Mouse (Mus musculus): Measurements from ENCODE around the gene Mki67. TPM values are rescaled to one million over a fixed set of nuclear protein-coding genes. Genes with fewer than 3 reads are reported as not detected.
A peak's percentile ranks its signal among the peaks of the same experiment; 100 is the strongest.

Mki67 gene
- polyA plus RNA-seq, 1 experiment from 2014 or later, result 57.5 TPM

- whole genome bisulfite sequencing, result 59% methylated on average over 11 of the region's 11 CpGs
- Histone ChIP-seq H3K9ac (ENCODE audit: low read depth, low read length) (no peak overlapping the region), H3K9me3 (ENCODE audit: control insufficient read depth, low read length) (no peaks in the 10 kb centered on the region), H3K27me3 (ENCODE audit: control insufficient read depth, insufficient read depth, low read length) (no peaks in the 10 kb centered on the region), H3K36me3 (ENCODE audit: control insufficient read depth, insufficient read depth, low read length) (no peaks in the 10 kb centered on the region), H3K27ac (ENCODE audit: low read depth, low read length) (no peak overlapping the region), H3K4me1 (replicated peaks; ENCODE audit: control insufficient read depth, insufficient read depth, low read length) (no peaks in the 10 kb centered on the region), H3K4me3 (ENCODE audit: low read depth, low read length) (no peak overlapping the region), H3K4me2 (replicated peaks; ENCODE audit: low read depth, low read length) (no peak overlapping the region)
- no peak for DNase-seq (ENCODE audit: low spot score)
- ATAC-seq (ENCODE audit: low FRiP score), result no peak
These were observed 63.4 kb downstream of the Mki67 start for GRCm38 (mm10) chr7:135652781-135653180.

GRCm38 (mm10) chr7:135651831-135652511 lies 64.2 kb downstream of the Mki67 start:
- no peaks in the 10 kb centered on the region for H3K36me3 ChIP-seq (ENCODE audit: control insufficient read depth, insufficient read depth, low read length)
- no peak overlapping the region for H3K27ac ChIP-seq (ENCODE audit: low read depth, low read length)
- H3K27me3 ChIP-seq (ENCODE audit: control insufficient read depth, insufficient read depth, low read length), result no peaks in the 10 kb centered on the region
- no peaks in the 10 kb centered on the region for H3K4me1 ChIP-seq (replicated peaks; ENCODE audit: control insufficient read depth, insufficient read depth, low read length)
- no peak for DNase-seq (ENCODE audit: low spot score)
- WGBS, result 74% methylated on average over 18 of the region's 18 CpGs
- ATAC-seq (ENCODE audit: low FRiP score), result no peak
- no peak overlapping the region for H3K9ac ChIP-seq (ENCODE audit: low read depth, low read length)
- no peak overlapping the region for H3K4me3 ChIP-seq (ENCODE audit: low read depth, low read length)
- no peak overlapping the region for H3K4me2 ChIP-seq (replicated peaks; ENCODE audit: low read depth, low read length)
- no peaks in the 10 kb centered on the region for H3K9me3 ChIP-seq (ENCODE audit: control insufficient read depth, low read length)

GRCm38 (mm10) chr7:135650061-135650460 lies 66.1 kb downstream of the Mki67 start:
- Histone ChIP-seq H3K9ac (ENCODE audit: low read depth, low read length) (no peak overlapping the region), H3K27ac (ENCODE audit: low read depth, low read length) (no peak overlapping the region), H3K27me3 (ENCODE audit: control insufficient read depth, insufficient read depth, low read length) (no peaks in the 10 kb centered on the region), H3K9me3 (ENCODE audit: control insufficient read depth, low read length) (no peaks in the 10 kb centered on the region), H3K36me3 (ENCODE audit: control insufficient read depth, insufficient read depth, low read length) (no peaks in the 10 kb centered on the region), H3K4me3 (ENCODE audit: low read depth, low read length) (no peak overlapping the region), H3K4me1 (replicated peaks; ENCODE audit: control insufficient read depth, insufficient read depth, low read length) (no peaks in the 10 kb centered on the region), H3K4me2 (replicated peaks; ENCODE audit: low read depth, low read length) (no peak overlapping the region)
- DNase-seq (ENCODE audit: low spot score) (no peak), ATAC-seq (ENCODE audit: low FRiP score) (no peak)
- WGBS, result 88% methylated on average over 5 of the region's 5 CpGs

GRCm38 (mm10) chr7:135649306-135649705 lies 66.9 kb downstream of the Mki67 start:
- DNase-seq (ENCODE audit: low spot score), result no peak
- no peak overlapping the region for H3K27ac ChIP-seq (ENCODE audit: low read depth, low read length)
- H3K4me2 ChIP-seq (replicated peaks; ENCODE audit: low read depth, low read length), result no peak overlapping the region
- H3K4me3 ChIP-seq (ENCODE audit: low read depth, low read length), result no peak overlapping the region
- no peak for ATAC-seq (ENCODE audit: low FRiP score)
- H3K4me1 ChIP-seq (replicated peaks; ENCODE audit: control insufficient read depth, insufficient read depth, low read length), result no peaks in the 10 kb centered on the region
- H3K9me3 ChIP-seq (ENCODE audit: control insufficient read depth, low read length), result no peaks in the 10 kb centered on the region
- 83% methylated on average over 1 of the region's 1 CpGs for WGBS
- no peak overlapping the region for H3K9ac ChIP-seq (ENCODE audit: low read depth, low read length)
- no peaks in the 10 kb centered on the region for H3K27me3 ChIP-seq (ENCODE audit: control insufficient read depth, insufficient read depth, low read length)
- H3K36me3 ChIP-seq (ENCODE audit: control insufficient read depth, insufficient read depth, low read length), result no peaks in the 10 kb centered on the region

GRCm38 (mm10) chr7:135648821-135649220 lies 67.3 kb downstream of the Mki67 start:
- Histone ChIP-seq H3K4me3 (ENCODE audit: low read depth, low read length) (no peak overlapping the region), H3K36me3 (ENCODE audit: control insufficient read depth, insufficient read depth, low read length) (no peaks in the 10 kb centered on the region), H3K4me1 (replicated peaks; ENCODE audit: control insufficient read depth, insufficient read depth, low read length) (no peaks in the 10 kb centered on the region), H3K9ac (ENCODE audit: low read depth, low read length) (no peak overlapping the region), H3K27me3 (ENCODE audit: control insufficient read depth, insufficient read depth, low read length) (no peaks in the 10 kb centered on the region), H3K9me3 (ENCODE audit: control insufficient read depth, low read length) (no peaks in the 10 kb centered on the region), H3K4me2 (replicated peaks; ENCODE audit: low read depth, low read length) (no peak overlapping the region), H3K27ac (ENCODE audit: low read depth, low read length) (no peak overlapping the region)
- WGBS, result 89% methylated on average over 8 of the region's 8 CpGs
- ATAC-seq (ENCODE audit: low FRiP score), result no peak
- no peak for DNase-seq (ENCODE audit: low spot score)

- DNase-seq (ENCODE audit: low spot score), result no peak
- Histone ChIP-seq H3K9me3 (ENCODE audit: control insufficient read depth, low read length) (no peaks in the 10 kb centered on the region), H3K4me2 (replicated peaks; ENCODE audit: low read depth, low read length) (no peak overlapping the region), H3K4me1 (replicated peaks; ENCODE audit: control insufficient read depth, insufficient read depth, low read length) (no peaks in the 10 kb centered on the region), H3K4me3 (ENCODE audit: low read depth, low read length) (no peak overlapping the region), H3K9ac (ENCODE audit: low read depth, low read length) (no peak overlapping the region), H3K27me3 (ENCODE audit: control insufficient read depth, insufficient read depth, low read length) (no peaks in the 10 kb centered on the region), H3K27ac (ENCODE audit: low read depth, low read length) (no peak overlapping the region), H3K36me3 (ENCODE audit: control insufficient read depth, insufficient read depth, low read length) (no peaks in the 10 kb centered on the region)
- WGBS, result 91% methylated on average over 6 of the region's 6 CpGs
- no peak for ATAC-seq (ENCODE audit: low FRiP score)
These were observed 69.2 kb downstream of the Mki67 start for GRCm38 (mm10) chr7:135646976-135647375.

- Histone ChIP-seq H3K27me3 (ENCODE audit: control insufficient read depth, insufficient read depth, low read length) (no peaks in the 10 kb centered on the region), H3K27ac (ENCODE audit: low read depth, low read length) (no peak overlapping the region), H3K9me3 (ENCODE audit: control insufficient read depth, low read length) (no peaks in the 10 kb centered on the region), H3K4me1 (replicated peaks; ENCODE audit: control insufficient read depth, insufficient read depth, low read length) (no peaks in the 10 kb centered on the region), H3K4me2 (replicated peaks; ENCODE audit: low read depth, low read length) (no peak overlapping the region), H3K36me3 (ENCODE audit: control insufficient read depth, insufficient read depth, low read length) (no peaks in the 10 kb centered on the region), H3K9ac (ENCODE audit: low read depth, low read length) (no peak overlapping the region), H3K4me3 (ENCODE audit: low read depth, low read length) (no peak overlapping the region)
- no peak for ATAC-seq (ENCODE audit: low FRiP score)
- no peak for DNase-seq (ENCODE audit: low spot score)
- 77% methylated on average over 1 of the region's 1 CpGs for WGBS
These were observed 71.7 kb downstream of the Mki67 start for GRCm38 (mm10) chr7:135644452-135644851.

- Histone ChIP-seq H3K27me3 (ENCODE audit: control insufficient read depth, insufficient read depth, low read length) (no peaks in the 10 kb centered on the region), H3K4me2 (replicated peaks; ENCODE audit: low read depth, low read length) (no peak overlapping the region), H3K4me1 (replicated peaks; ENCODE audit: control insufficient read depth, insufficient read depth, low read length) (no peaks in the 10 kb centered on the region), H3K9ac (ENCODE audit: low read depth, low read length) (no peak overlapping the region), H3K4me3 (ENCODE audit: low read depth, low read length) (no peak overlapping the region), H3K9me3 (ENCODE audit: control insufficient read depth, low read length) (no peaks in the 10 kb centered on the region), H3K36me3 (ENCODE audit: control insufficient read depth, insufficient read depth, low read length) (no peaks in the 10 kb centered on the region), H3K27ac (ENCODE audit: low read depth, low read length) (no peak overlapping the region)
- DNase-seq (ENCODE audit: low spot score) (peak; percentile 59), ATAC-seq (ENCODE audit: low FRiP score) (no peak)
- WGBS, result 68% methylated on average over 14 of the region's 14 CpGs
These were observed 74.3 kb downstream of the Mki67 start for GRCm38 (mm10) chr7:135641698-135642507.

Measured in hindbrain, embryonic 11.5 days (tissue).